Mouse (Mus musculus): ENCODE results near the gene Ptprn2. TPM values are rescaled to one million over a fixed set of nuclear protein-coding genes. Genes with fewer than 3 reads are reported as not detected.

Gene Ptprn2
- polyA plus RNA-seq, 1 experiment from 2014 or later: 0.19 TPM

DNA sequence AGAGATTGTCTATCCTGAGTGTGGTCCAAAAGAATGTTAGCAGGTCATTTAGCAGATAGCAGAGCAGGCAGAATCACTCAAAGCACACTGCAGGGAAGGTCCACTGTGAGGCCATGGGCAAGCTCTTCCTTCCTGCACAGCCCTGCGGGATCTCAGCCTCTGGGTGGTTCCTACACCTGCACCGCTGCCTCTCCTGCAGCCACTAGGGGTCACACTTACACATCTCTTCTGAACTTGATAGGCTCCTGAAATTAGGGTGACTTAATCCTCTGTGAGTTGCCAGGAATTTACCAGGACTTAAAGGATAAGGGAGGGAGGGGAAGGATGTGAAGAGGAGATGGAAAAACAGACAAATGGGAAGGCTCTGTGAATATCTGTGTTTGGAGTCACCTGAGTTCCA, 549.7 kb downstream of the Ptprn2 start:
- H3K27ac ChIP-seq (ENCODE audit: low read length): no peak overlapping the region
- no peaks in the 10 kb centered on the region for H3K9me3 ChIP-seq (ENCODE audit: control insufficient read depth, low read length)
- no peak overlapping the region for H3K9ac ChIP-seq (ENCODE audit: low read length)
- H3K4me3 ChIP-seq (ENCODE audit: low read length): no peak overlapping the region
- ATAC-seq (ENCODE audit: low read depth): peak; percentile 75
- WGBS: 8% methylated on average over 2 of the region's 2 CpGs
- H3K4me2 ChIP-seq (ENCODE audit: low read depth, low read length): no peak overlapping the region
- no peaks in the 10 kb centered on the region for H3K36me3 ChIP-seq (ENCODE audit: control insufficient read depth, insufficient read depth, low read length)
- peaks cover 4% of the 10 kb centered on the region; the same call in 1 of the 2 replicates for H3K4me1 ChIP-seq (replicated peaks; ENCODE audit: control insufficient read depth, insufficient read depth, low read length)
- H3K27me3 ChIP-seq (ENCODE audit: control insufficient read depth, insufficient read depth, low read depth, low read length): no peaks in the 10 kb centered on the region

DNA sequence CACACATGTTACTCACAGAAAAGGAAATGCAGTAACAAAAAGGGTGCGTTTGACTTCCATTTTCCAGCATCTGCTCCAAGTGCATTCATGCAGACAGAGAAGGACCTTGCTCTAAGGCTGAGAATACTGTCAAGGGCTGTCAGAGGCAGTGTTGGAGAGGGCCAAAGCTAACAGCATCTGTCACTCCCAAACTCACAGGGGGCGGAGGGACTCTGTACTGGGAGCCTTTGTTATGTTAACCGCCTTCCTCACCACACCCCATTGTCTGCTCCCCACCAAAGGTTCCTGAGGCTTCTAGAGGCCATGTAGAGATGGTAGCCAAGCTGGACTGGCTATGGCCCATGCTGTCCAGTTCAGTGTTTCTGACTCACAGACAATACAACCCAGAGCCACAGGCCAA, 553.9 kb downstream of the Ptprn2 start:
- no peak for ATAC-seq (ENCODE audit: low read depth)
- WGBS: 61% methylated on average over 3 of the region's 3 CpGs

DNA sequence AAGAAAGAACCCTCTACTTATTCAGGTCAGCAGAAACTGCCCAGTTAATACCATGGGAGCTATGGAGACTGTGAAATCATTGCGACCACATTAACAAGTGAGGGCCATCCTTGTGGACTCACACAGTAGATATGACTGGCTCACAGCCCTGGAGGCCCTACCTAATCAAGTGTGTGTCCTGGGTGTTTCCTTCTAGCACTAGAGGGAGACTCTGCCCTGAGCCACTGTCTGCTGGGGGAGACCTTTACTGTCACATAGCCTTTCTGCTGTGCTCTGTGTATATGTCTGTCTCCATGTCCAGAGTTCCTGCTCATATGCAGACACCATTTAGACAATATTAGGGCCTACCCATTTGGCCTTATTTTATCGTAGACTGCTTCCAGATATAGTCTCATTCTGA, 555.9 kb downstream of the Ptprn2 start:
- Histone ChIP-seq H3K9ac (ENCODE audit: low read length) (no peak overlapping the region), H3K9me3 (ENCODE audit: control insufficient read depth, low read length) (peaks cover 4% of the 10 kb centered on the region), H3K4me3 (ENCODE audit: low read length) (no peak overlapping the region), H3K4me2 (ENCODE audit: low read depth, low read length) (no peak overlapping the region), H3K27ac (ENCODE audit: low read length) (no peak overlapping the region), H3K27me3 (ENCODE audit: control insufficient read depth, insufficient read depth, low read depth, low read length) (no peaks in the 10 kb centered on the region), H3K4me1 (replicated peaks; ENCODE audit: control insufficient read depth, insufficient read depth, low read length) (peaks cover 2% of the 10 kb centered on the region; the same call in 1 of the 2 replicates), H3K36me3 (ENCODE audit: control insufficient read depth, insufficient read depth, low read length) (no peaks in the 10 kb centered on the region)
- no peak for ATAC-seq (ENCODE audit: low read depth)
- WGBS: 84% methylated on average over 2 of the region's 2 CpGs

More for the DNA sequence above, 553.9 kb downstream of the Ptprn2 start:
- Histone ChIP-seq H3K27me3 (ENCODE audit: control insufficient read depth, insufficient read depth, low read depth, low read length) (no peaks in the 10 kb centered on the region), H3K36me3 (ENCODE audit: control insufficient read depth, insufficient read depth, low read length) (no peaks in the 10 kb centered on the region), H3K4me1 (replicated peaks; ENCODE audit: control insufficient read depth, insufficient read depth, low read length) (peaks cover 4% of the 10 kb centered on the region; the same call in 1 of the 2 replicates), H3K27ac (ENCODE audit: low read length) (no peak overlapping the region), H3K9ac (ENCODE audit: low read length) (no peak overlapping the region), H3K4me3 (ENCODE audit: low read length) (no peak overlapping the region), H3K4me2 (ENCODE audit: low read depth, low read length) (no peak overlapping the region), H3K9me3 (ENCODE audit: control insufficient read depth, low read length) (peaks cover 4% of the 10 kb centered on the region)

DNA sequence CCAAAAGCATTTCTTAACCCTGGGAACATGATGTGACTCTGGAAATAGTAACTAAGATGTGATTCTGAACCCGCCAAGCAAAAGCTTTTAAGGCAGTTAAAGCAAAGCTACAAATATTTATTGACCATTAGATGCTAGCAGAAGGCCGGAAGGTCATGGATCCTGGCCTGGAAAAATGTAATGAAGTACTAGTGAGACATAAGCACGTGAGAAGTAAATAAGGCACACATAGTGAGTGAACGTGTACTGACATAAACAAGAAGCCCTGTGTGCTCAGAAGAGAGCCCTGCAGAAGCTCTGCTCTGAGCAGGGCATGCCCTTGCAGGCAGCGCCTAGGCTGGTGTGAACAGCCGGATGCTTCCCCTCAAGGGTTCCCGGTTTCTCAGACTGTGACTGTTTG, 557.2 kb downstream of the Ptprn2 start:
- WGBS: 47% methylated on average over 7 of the region's 7 CpGs
- no peak overlapping the region for H3K27ac ChIP-seq (ENCODE audit: low read length)
- H3K36me3 ChIP-seq (ENCODE audit: control insufficient read depth, insufficient read depth, low read length): no peaks in the 10 kb centered on the region
- no peaks in the 10 kb centered on the region for H3K27me3 ChIP-seq (ENCODE audit: control insufficient read depth, insufficient read depth, low read depth, low read length)
- H3K9ac ChIP-seq (ENCODE audit: low read length): no peak overlapping the region
- H3K4me1 ChIP-seq (replicated peaks; ENCODE audit: control insufficient read depth, insufficient read depth, low read length): peaks cover 3% of the 10 kb centered on the region; the same call in 1 of the 2 replicates
- no peak overlapping the region for H3K4me2 ChIP-seq (ENCODE audit: low read depth, low read length)
- ATAC-seq (ENCODE audit: low read depth): peak; percentile 93
- H3K9me3 ChIP-seq (ENCODE audit: control insufficient read depth, low read length): peaks cover 4% of the 10 kb centered on the region
- H3K4me3 ChIP-seq (ENCODE audit: low read length): no peak overlapping the region

DNA sequence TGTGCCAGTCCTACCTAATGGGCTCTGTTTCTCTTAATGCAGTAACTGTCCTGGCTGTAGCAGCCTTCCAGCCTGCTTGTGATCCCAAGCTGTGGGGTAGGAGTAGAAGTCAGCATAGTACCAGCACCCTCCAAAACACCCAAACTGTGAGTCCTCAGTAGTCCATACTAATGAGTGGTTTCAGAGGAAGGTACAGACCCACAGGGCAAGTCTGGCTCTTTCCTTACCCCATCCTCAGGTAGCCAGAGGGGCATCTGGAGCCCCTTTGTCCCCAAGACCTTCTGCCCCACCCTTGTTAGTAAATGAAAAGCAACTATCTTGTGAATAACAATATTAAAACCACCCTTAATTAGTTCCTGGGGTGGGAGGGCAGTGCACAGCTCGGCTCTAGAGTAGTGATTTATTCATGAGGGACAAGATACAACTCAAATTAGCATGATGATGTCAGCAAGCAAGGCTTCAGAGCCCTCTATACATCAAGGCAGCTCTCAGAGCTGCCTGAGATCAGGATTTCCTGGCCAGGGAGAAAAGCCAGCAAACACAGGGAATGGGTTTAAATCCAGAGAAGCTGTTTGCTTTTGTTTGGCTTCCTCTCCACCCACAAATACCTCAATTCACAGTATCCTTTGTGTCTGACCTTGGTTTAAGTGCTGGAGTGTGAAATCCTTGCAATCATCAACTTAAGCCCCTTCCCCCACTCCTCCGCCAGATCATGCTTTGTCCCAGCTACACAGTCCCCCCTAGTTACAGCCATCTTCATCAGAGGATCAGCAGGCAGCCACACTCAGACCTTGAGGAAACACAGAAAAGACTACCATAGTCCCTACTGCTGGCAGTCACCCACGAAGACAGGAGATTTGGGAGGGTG, 562.1 kb downstream of the Ptprn2 start:
- H3K9ac ChIP-seq (ENCODE audit: low read length): no peak overlapping the region
- H3K27me3 ChIP-seq (ENCODE audit: control insufficient read depth, insufficient read depth, low read depth, low read length): no peaks in the 10 kb centered on the region
- no peaks in the 10 kb centered on the region for H3K36me3 ChIP-seq (ENCODE audit: control insufficient read depth, insufficient read depth, low read length)
- H3K27ac ChIP-seq (ENCODE audit: low read length): no peak overlapping the region
- WGBS: 22% methylated on average over 3 of the region's 3 CpGs
- H3K4me2 ChIP-seq (ENCODE audit: low read depth, low read length): no peak overlapping the region
- no peak overlapping the region for H3K4me3 ChIP-seq (ENCODE audit: low read length)
- H3K4me1 ChIP-seq (replicated peaks; ENCODE audit: control insufficient read depth, insufficient read depth, low read length): peaks cover 6% of the 10 kb centered on the region; the same call in 1 of the 2 replicates
- ATAC-seq (ENCODE audit: low read depth): no peak
- H3K9me3 ChIP-seq (ENCODE audit: control insufficient read depth, low read length): no peaks in the 10 kb centered on the region

DNA sequence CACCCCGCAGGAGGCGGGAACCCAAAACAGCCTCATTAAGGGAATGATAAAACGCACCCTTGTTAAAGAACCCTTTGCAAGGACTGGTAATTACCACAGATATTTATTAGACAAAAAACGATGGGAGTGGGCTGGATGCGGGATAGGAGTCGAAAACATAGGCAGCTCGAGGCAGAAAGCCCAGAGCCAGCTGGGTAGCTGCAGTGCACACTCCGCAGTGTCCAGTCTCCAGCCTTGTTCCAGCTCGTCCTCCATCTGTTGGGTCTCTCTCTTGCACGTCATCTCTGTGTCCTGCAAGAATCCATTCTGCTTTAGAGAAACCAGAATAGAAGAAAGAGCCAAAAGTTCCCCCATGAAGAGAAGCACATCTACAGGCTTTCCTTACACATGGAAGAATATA, 564.3 kb downstream of the Ptprn2 start:
- ATAC-seq (ENCODE audit: low read depth): peak; percentile 63; the same call in 1 of the 2 replicates
- no peak overlapping the region for H3K27ac ChIP-seq (ENCODE audit: low read length)
- H3K4me3 ChIP-seq (ENCODE audit: low read length): no peak overlapping the region
- no peaks in the 10 kb centered on the region for H3K36me3 ChIP-seq (ENCODE audit: control insufficient read depth, insufficient read depth, low read length)
- no peak overlapping the region for H3K9ac ChIP-seq (ENCODE audit: low read length)
- H3K4me2 ChIP-seq (ENCODE audit: low read depth, low read length): no peak overlapping the region
- WGBS: 77% methylated on average over 10 of the region's 10 CpGs
- peaks cover 6% of the 10 kb centered on the region; the same call in 1 of the 2 replicates for H3K4me1 ChIP-seq (replicated peaks; ENCODE audit: control insufficient read depth, insufficient read depth, low read length)
- no peaks in the 10 kb centered on the region for H3K27me3 ChIP-seq (ENCODE audit: control insufficient read depth, insufficient read depth, low read depth, low read length)
- H3K9me3 ChIP-seq (ENCODE audit: control insufficient read depth, low read length): no peaks in the 10 kb centered on the region

DNA sequence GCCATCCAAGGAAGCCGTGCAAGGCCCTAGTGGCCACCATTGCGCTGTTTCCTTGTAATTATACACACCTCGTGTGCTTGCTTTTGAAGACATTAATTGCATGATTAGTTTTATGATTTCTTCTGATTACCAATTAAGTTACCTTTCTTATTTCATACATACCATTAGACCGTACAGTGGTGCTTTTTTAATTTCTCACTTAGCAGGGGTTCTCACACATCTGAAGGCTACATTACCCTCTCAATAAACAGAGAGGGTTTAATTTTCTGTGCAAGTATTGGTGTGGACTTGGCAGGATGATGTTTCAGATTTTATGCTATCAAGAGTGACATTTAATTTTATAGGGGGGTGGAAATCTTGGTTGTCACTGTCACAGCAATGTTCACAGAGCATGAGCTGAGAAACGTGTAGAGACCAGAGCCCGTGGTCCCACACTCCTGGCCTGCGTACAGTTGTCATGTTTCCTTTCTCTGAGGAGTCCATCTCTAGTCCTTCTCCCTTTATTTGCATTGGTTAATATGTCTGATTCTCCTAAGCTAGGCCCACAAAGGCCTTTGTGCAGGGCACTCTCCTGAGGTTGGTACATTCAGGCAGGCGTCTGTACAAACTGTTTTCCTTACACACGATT, 567.8 kb downstream of the Ptprn2 start:
- no peaks in the 10 kb centered on the region for H3K36me3 ChIP-seq (ENCODE audit: control insufficient read depth, insufficient read depth, low read length)
- no peak for ATAC-seq (ENCODE audit: low read depth)
- H3K4me3 ChIP-seq (ENCODE audit: low read length): no peak overlapping the region
- H3K9me3 ChIP-seq (ENCODE audit: control insufficient read depth, low read length): no peaks in the 10 kb centered on the region
- H3K27ac ChIP-seq (ENCODE audit: low read length): no peak overlapping the region
- WGBS: 72% methylated on average over 9 of the region's 9 CpGs
- H3K4me2 ChIP-seq (ENCODE audit: low read depth, low read length): no peak overlapping the region
- no peaks in the 10 kb centered on the region for H3K4me1 ChIP-seq (replicated peaks; ENCODE audit: control insufficient read depth, insufficient read depth, low read length)
- H3K9ac ChIP-seq (ENCODE audit: low read length): no peak overlapping the region
- no peaks in the 10 kb centered on the region for H3K27me3 ChIP-seq (ENCODE audit: control insufficient read depth, insufficient read depth, low read depth, low read length)

DNA sequence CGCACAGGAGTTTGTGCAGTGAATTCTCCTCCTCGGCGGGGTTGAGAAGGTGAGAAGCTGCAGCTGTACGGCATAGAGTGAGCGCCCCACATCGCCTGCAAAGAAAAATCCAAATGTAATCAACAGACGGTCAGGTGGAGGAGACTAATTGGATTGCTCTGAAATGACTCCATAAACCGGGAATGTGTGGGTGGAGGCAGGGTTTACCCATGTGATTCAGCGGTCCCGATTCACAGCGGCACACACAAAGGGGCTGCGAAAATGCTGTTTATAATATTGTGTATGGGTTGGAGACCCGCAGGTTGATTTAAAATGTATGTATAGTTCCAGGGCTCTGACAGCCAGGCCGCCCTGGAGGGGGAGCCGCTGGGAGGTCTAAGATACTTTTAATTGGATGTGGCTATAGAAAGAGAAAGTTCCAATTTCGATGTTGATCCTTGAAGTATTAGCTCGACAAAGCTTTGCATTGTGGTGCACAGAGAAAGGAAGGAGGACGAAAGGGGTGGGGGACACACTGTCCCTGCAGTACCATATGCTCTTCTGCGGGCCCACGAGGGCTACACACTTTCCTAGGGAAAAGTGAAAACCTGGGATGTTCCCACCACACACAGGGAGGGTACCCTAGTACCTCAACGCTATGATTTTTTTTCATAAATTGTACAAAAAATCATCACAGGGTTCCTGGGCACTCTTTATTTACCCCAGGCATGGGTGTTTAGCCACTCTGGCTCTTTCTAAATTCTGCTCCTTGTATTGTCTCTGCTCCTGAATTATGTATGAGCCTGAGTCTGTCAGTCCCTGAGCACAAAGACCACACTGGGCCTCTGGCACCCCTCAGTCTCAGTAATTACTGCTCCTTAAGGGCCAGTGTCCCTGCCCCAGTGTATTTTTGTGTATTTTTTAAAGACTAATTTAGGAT, 568.6 kb downstream of the Ptprn2 start:
- Histone ChIP-seq H3K9ac (ENCODE audit: low read length) (no peak overlapping the region), H3K4me3 (ENCODE audit: low read length) (no peak overlapping the region), H3K36me3 (ENCODE audit: control insufficient read depth, insufficient read depth, low read length) (no peaks in the 10 kb centered on the region), H3K9me3 (ENCODE audit: control insufficient read depth, low read length) (no peaks in the 10 kb centered on the region), H3K4me2 (ENCODE audit: low read depth, low read length) (peak overlapping the region; percentile 26), H3K4me1 (replicated peaks; ENCODE audit: control insufficient read depth, insufficient read depth, low read length) (no peaks in the 10 kb centered on the region), H3K27me3 (ENCODE audit: control insufficient read depth, insufficient read depth, low read depth, low read length) (no peaks in the 10 kb centered on the region), H3K27ac (ENCODE audit: low read length) (no peak overlapping the region)
- 39% methylated on average over 21 of the region's 21 CpGs for WGBS
- ATAC-seq (ENCODE audit: low read depth): no peak

Measured in lung, embryonic 16.5 days (tissue).